Mouse (Mus musculus): ENCODE measurements around the gene Yme1l1.

- TF ChIP-seq CTCF (IDR thresholded peaks at IDR 0.05; ENCODE audit: low read depth, low read length) (no peak), POLR2A (IDR thresholded peaks at IDR 0.05; ENCODE audit: extremely low read depth, insufficient read depth, low read length) (no peak)
Observed at GRCm38 (mm10) chr2:23119573-23119972, 36.6 kb upstream of the Yme1l1 start.

Data from liver, adult 2 months (tissue).